31 mouse cellular contexts compared by ENCODE assay signal in the genomic region with DNA sequence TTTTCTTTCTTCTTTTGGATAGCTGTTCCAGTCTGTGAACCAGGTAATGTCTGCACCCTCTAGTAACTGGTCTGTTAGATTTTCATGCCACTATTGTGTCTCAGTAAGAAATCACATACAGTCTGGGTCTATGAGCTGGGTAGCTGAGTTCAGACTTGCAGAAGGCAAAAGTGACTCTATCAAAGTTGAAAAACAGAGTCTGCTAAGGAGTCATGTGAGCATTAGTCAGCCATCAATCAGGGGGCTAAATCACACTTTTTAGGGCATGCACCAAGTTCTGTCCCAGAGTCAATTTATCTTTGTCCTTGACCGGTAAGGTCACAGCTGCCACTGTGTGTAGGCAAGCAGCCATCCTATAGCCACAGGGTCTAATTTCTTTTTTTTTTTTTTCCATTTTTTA. TPM values are rescaled to one million over a fixed set of nuclear protein-coding genes. Genes with fewer than 3 reads are reported as not detected.
DNase-seq lines count a peak whose midpoint lies in the region.
"Had no signal": no experiment of that assay in that cellular context is flagged by ENCODE, and none has a peak within 500 bp of the region (broad histone marks: within the 10 kb centered on the region; RNA-seq: fewer than 3 reads in every experiment).

No protein-coding gene starts in this region.

- peak; percentile 72 for DNase-seq in adrenal gland, adult 2 months
- DNase-seq in adrenal gland, adult 18-20 months (ENCODE audit: low spot score in 2 of 2) = no peak
- DNase-seq in 3T3-L1 (ENCODE audit: low read depth, low spot score) = peak; percentile 62
- DNase-seq in adrenal gland, postnatal 10 days = peak; percentile 20
- DNase-seq in layer of hippocampus, adult 11-12 months (ENCODE audit: low spot score) = no peak
- DNase-seq in T-cell, adult 2 months (ENCODE audit: low spot score) = no peak
- DNase-seq: cerebellum, adult 18-20 months; cerebellum, adult 9-10 months; cerebellum, postnatal 14 days; forebrain, postnatal 0 days; gastrocnemius, postnatal 25 days; heart, adult 2 months; heart, postnatal 14 days; kidney, adult 2 months had no signal

RNA-seq across cellular contexts. Expression of gene C1rb, which starts 12.1 kb away (rescaled TPM):
- 1 to 10 TPM; 7.9 to 8.9 TPM for total RNA-seq in adrenal gland, adult 2 months (2021)
- 0.29 and 0.86 TPM in 2 replicates for polyA plus RNA-seq in adrenal gland, adult 2 months (2012; rRNA removed)
- 10 to 100 TPM in 1 of 2 experiments, 1 to 10 TPM in 1; 6.7 to 12.3 TPM for total RNA-seq in adrenal gland, adult 18-20 months (2021)
- total RNA-seq in adrenal gland, postnatal 10 days (2021) = 1 to 10 TPM; 4.7 to 5.1 TPM
- total RNA-seq: forebrain, postnatal 0 days; hematopoietic stem cell, adult 5-6 weeks; MEL had no signal
- polyA plus RNA-seq: C2C12; CD4-positive, CD25-positive, alpha-beta regulatory T cell, adult 4 months; embryonic facial prominence, embryonic 11.5 days; embryonic facial prominence, embryonic 14.5 days; forebrain, embryonic 10.5 days; forebrain, embryonic 14.5 days; forebrain, postnatal 0 days; frontal cortex, adult 2 months; gonadal fat pad, adult 2 months; heart, adult 2 months; heart, embryonic 10.5 days; heart, embryonic 13.5 days; heart, embryonic 16.5 days; hindbrain, embryonic 12.5 days; hindbrain, embryonic 15.5 days; intestine, embryonic 14.5 days; intestine, postnatal 0 days; kidney, adult 2 months had no signal

RNA-seq across cellular contexts. Expression of gene C1s1, which starts 40.1 kb away (rescaled TPM):
- total RNA-seq in adrenal gland, adult 2 months (2021) = 10 to 100 TPM; 45.4 to 72.3 TPM
- 10.1 and 14.8 TPM in 2 replicates for polyA plus RNA-seq in adrenal gland, adult 2 months (2012; rRNA removed)
- 10 to 100 TPM; 48.3 to 69.2 TPM for total RNA-seq in adrenal gland, adult 18-20 months (2021)
- total RNA-seq in adrenal gland, postnatal 10 days (2021) = 100 to 1,000 TPM in 1 of 2 experiments, 10 to 100 TPM in 1; 76.9 to 105 TPM
- total RNA-seq: hematopoietic stem cell, adult 5-6 weeks had no signal
- polyA plus RNA-seq: CD4-positive, CD25-positive, alpha-beta regulatory T cell, adult 4 months had no signal

RNA-seq across cellular contexts. Expression of gene C1s2, which starts 53.7 kb away (rescaled TPM):
- 1 to 10 TPM; 1.5 to 2.6 TPM for total RNA-seq in adrenal gland, adult 2 months (2021)
- not detected in 2 replicates for polyA plus RNA-seq in adrenal gland, adult 2 months (2012; rRNA removed)
- 1 to 10 TPM; 2.0 to 2.8 TPM for total RNA-seq in adrenal gland, adult 18-20 months (2021)
- total RNA-seq in adrenal gland, postnatal 10 days (2021) = 1 to 10 TPM; 2.5 to 4.2 TPM
- total RNA-seq: hematopoietic stem cell, adult 5-6 weeks had no signal
- polyA plus RNA-seq: CD4-positive, CD25-positive, alpha-beta regulatory T cell, adult 4 months; embryonic facial prominence, embryonic 11.5 days; heart, adult 2 months; heart, embryonic 10.5 days; heart, embryonic 13.5 days; hindbrain, embryonic 12.5 days; intestine, embryonic 14.5 days; intestine, postnatal 0 days had no signal

Comparison
In these comparisons a context has a peak if more than half of its experiments do, and no peak if none do; other contexts are left out.
1. DNase-seq: peak in adrenal gland, adult 2 months (single experiment), 3T3-L1 (single experiment) and adrenal gland, postnatal 10 days (single experiment); none in adrenal gland, adult 18-20 months (0 of 2), layer of hippocampus, adult 11-12 months (single experiment) and T-cell, adult 2 months (single experiment).